Comparison of ENCODE assay signal across 16 mouse cellular contexts in the genomic region with DNA sequence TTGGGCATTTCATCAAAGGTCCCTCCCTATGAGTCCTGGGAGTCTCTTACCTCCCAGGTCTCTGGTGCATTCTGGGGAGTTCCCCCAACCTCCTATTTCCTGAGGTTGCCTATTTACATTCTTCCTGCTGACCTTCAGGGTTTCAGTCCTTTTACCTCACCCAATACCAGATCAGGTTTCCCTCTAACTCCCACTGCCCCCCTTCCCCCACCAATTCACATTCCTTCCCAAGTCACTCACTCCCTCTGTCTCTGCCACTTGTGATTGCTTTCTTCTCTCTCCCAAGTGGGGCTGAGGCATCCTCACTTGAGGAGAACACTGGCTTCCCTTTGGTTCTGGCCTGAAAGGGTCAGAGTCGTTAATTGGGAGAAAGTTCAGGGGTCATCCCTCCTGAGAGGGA. TPM values are rescaled to one million over a fixed set of nuclear protein-coding genes. Genes with fewer than 3 reads are reported as not detected.
"Had no signal": no experiment of that assay in that cellular context is flagged by ENCODE, and none has a peak within 500 bp of the region (broad histone marks: within the 10 kb centered on the region; RNA-seq: fewer than 3 reads in every experiment).

No protein-coding gene starts in this region.

RNA-seq across cellular contexts. Expression of a gene that starts 48.0 kb away (rescaled TPM):
- total RNA-seq: megakaryocyte progenitor cell, adult 5-6 weeks had no signal
- polyA plus RNA-seq: lung, postnatal 0 days; macrophage; midbrain, embryonic 10.5 days; midbrain, embryonic 12.5 days; midbrain, embryonic 14.5 days; midbrain, embryonic 16.5 days; myocyte; neural tube, embryonic 11.5 days; neural tube, embryonic 13.5 days; neural tube, embryonic 15.5 days; small intestine, adult 2 months had no signal

RNA-seq across cellular contexts. Expression of a gene that starts 52.2 kb away (rescaled TPM):
- total RNA-seq: megakaryocyte progenitor cell, adult 5-6 weeks had no signal
- polyA plus RNA-seq: lung, adult 2 months; lung, embryonic 15.5 days; lung, postnatal 0 days; macrophage; midbrain, embryonic 10.5 days; midbrain, embryonic 12.5 days; midbrain, embryonic 14.5 days; midbrain, embryonic 16.5 days; myocyte; neural tube, embryonic 11.5 days; neural tube, embryonic 13.5 days; neural tube, embryonic 15.5 days; small intestine, adult 2 months; stomach, embryonic 14.5 days; stomach, embryonic 16.5 days had no signal
